Mouse (Mus musculus) stomach, postnatal 0 days (tissue): ENCODE data around the gene Spint2. TPM values are rescaled to one million over a fixed set of nuclear protein-coding genes. Genes with fewer than 3 reads are reported as not detected.

Experiments
- ATAC-seq: fragments of 200-750 bp; cut with Nextera tagmentation; 2 replicates; pipeline ENCODE4 v1.8.0; 2017; ENCODE audit not compliant: low FRiP score, low TSS enrichment
- DNase-seq: peaks from one replicate; pipeline ENCODE4 v3.0.0-alpha.2; 2016; ENCODE audit warnings: low spot score
- H3K27ac ChIP-seq: fragments of 300-500 bp; sonication (generic); replicated peaks from 2 replicates; pipeline ENCODE4 v1.5.1; 2014; ENCODE audit warnings: mild to moderate bottlenecking, control low read depth
- H3K27me3 ChIP-seq: fragments of 300-500 bp; sonication (generic); 2 replicates; pipeline ENCODE4 v1.6.1; 2014; ENCODE audit warnings: low read length; ENCODE audit not compliant: control insufficient read depth, insufficient read depth
- H3K36me3 ChIP-seq: fragments of 300-500 bp; sonication (generic); 2 replicates; pipeline ENCODE4 v1.6.1; 2014; ENCODE audit warnings: low read length, mixed read lengths; ENCODE audit not compliant: control insufficient read depth, insufficient read depth
- H3K4me1 ChIP-seq: fragments of 300-500 bp; sonication (generic); replicated peaks from 2 replicates; pipeline ENCODE4 v1.6.1; 2014; ENCODE audit warnings: antibody characterized with exemption; ENCODE audit not compliant: control insufficient read depth, insufficient read depth
- H3K4me2 ChIP-seq: fragments of 300-500 bp; sonication (generic); replicated peaks from 2 replicates; pipeline ENCODE4 v1.6.1; 2014; ENCODE audit warnings: low read depth, mild to moderate bottlenecking, control low read depth, moderate library complexity
- H3K4me3 ChIP-seq: fragments of 300-500 bp; sonication (generic); 2 replicates; pipeline ENCODE4 v1.5.1; 2014; ENCODE audit warnings: low read depth, low read length, control low read depth
- H3K9ac ChIP-seq: fragments of 300-500 bp; sonication (generic); 2 replicates; pipeline ENCODE4 v1.6.1; 2014; ENCODE audit warnings: mild to moderate bottlenecking, low read length, control low read depth, mixed read lengths
- H3K9me3 ChIP-seq: fragments of 300-500 bp; sonication (generic); 2 replicates; pipeline ENCODE4 v1.6.1; 2016; ENCODE audit warnings: low read length; ENCODE audit not compliant: control insufficient read depth
- CTCF ChIP-seq: IDR thresholded peaks from 2 replicates; pipeline ENCODE4 v1.5.1; 2016; ENCODE audit warnings: antibody characterized with exemption, low read depth, mild to moderate bottlenecking, moderate library complexity
- EP300 ChIP-seq: optimal IDR thresholded peaks from 2 replicates; pipeline ENCODE3; 2016; ENCODE audit warnings: antibody characterized with exemption
- WGBS: fragments of 180-500 bp; shearing (Covaris S2); extraction: QIAGEN DNeasy Blood & Tissue Kit; methylation state at CpG from one replicate; pipeline ENCODE4 v1.1.7; 2014; 5-methylcytosine and 5-hydroxymethylcytosine counted together
- polyA plus RNA-seq: library from polyadenylated mRNA; unstranded; fragments of >200 nt; fragmentation: Nextera tagmentation; extraction: Ambion mirVana; gene quantifications from 2 replicates; pipeline ENCODE4 v1.2.1, GENCODE M21; 2015

Gene Spint2
- polyA plus RNA-seq, 1 experiment from 2014 or later, result 638 TPM

- ATAC-seq (peak; percentile 66), DNase-seq (peak; percentile 61)
- Histone ChIP-seq H3K4me1 (no peaks in the 10 kb centered on the region), H3K4me3 (no peak overlapping the region), H3K4me2 (no peak overlapping the region), H3K9me3 (no peaks in the 10 kb centered on the region), H3K9ac (no peak overlapping the region), H3K27me3 (no peaks in the 10 kb centered on the region), H3K27ac (peak overlapping the region; percentile 74), H3K36me3 (no peaks in the 10 kb centered on the region; the same call in 1 of the 2 replicates)
- TF ChIP-seq EP300, result no peak
- no peak for TF ChIP-seq CTCF
- 31% methylated on average over 5 of the region's 5 CpGs for WGBS
These were observed 27.9 kb downstream of the Spint2 start for GRCm38 (mm10) chr7:29253842-29254241.

- Histone ChIP-seq H3K4me3 (no peak overlapping the region), H3K4me1 (no peaks in the 10 kb centered on the region), H3K27ac (peak overlapping the region; percentile 79), H3K36me3 (no peaks in the 10 kb centered on the region), H3K9ac (no peak overlapping the region), H3K27me3 (no peaks in the 10 kb centered on the region), H3K4me2 (no peak overlapping the region), H3K9me3 (no peaks in the 10 kb centered on the region)
- ATAC-seq (peak; percentile 80), DNase-seq (peak; percentile 89)
- WGBS, result 47% methylated on average over 3 of the region's 3 CpGs
- TF ChIP-seq EP300, result no peak
- TF ChIP-seq CTCF, result no peak
These were observed 30.5 kb downstream of the Spint2 start for GRCm38 (mm10) chr7:29251166-29251565.

DNA sequence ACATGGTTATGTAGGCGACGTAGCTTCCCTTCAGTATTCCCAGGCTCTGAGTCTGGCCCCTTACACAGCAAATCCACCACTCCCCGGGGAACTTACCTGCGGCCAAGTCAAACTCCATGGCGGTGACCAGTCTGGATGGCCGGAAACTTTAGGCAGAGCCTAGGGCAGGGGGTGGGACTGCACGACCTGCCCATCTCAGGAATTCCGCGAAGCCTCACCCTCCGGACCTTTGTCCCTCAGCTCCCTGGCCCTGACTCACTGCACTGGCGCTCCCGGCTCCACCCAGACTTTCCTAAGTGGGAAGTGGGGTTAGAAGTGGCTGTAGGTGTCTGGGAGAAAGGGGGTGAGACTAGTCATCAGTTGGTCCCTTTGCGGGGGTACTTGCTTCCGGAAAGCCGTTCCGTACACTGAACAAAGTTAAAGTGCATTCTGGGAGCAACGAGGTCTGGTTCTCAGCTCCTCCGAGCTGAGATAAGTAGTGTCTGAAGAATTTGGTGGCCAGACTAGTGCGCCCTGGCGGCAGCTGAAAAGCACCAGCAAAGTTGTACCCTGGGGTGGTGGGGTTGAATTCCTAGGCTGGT is 33.4 kb downstream of the Spint2 start, which contains the start of gene 2200002D01Rik:
TSS of gene 2200002D01Rik (minus strand) at position 206 of the 581 bp plus-strand sequence.
- Histone ChIP-seq H3K9ac (peak within 1 kb of the TSS; percentile 70), H3K27ac (peak within 1 kb of the TSS; percentile 90), H3K27me3 (no peaks in the 10 kb centered on the region), H3K4me1 (no peaks in the 10 kb centered on the region), H3K9me3 (no peaks in the 10 kb centered on the region), H3K4me2 (peak within 1 kb of the TSS; percentile 46), H3K4me3 (peak within 1 kb of the TSS; percentile 48), H3K36me3 (0 out of 2 replicates have a peak, but pooled peaks cover 2% of the 10 kb centered on the region)
- WGBS, result 30% methylated on average over 20 of the region's 20 CpGs
- TF ChIP-seq CTCF (peak; percentile 47; the same call in 1 of the 2 replicates), EP300 (no peak)
- peak; percentile 91 for DNase-seq
- ATAC-seq, result peak; percentile 85

DNA sequence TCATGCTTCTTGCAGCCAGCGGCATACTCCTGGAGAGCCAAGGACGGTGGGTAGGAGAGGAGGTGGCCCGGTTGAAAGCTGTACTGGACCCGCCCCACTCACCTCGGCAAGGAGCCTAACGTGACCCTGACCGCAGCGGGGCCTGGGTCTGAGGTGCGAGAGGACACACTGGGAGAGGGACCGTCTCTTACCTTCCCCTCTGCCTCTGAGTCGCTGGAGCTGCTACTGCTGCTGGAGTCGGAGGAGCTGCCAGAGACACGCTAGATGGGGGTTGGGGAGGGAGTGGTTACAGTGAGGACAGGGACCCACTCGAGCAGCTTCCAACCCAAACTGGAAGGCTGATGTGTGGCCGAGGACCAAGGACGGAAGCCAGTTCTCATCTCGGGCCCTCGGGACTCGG is 34.0 kb downstream of the Spint2 start:
- 0 out of 2 replicates have a peak, but pooled peaks have one; percentile 8 for ATAC-seq
- no peaks in the 10 kb centered on the region for H3K27me3 ChIP-seq
- H3K9ac ChIP-seq, result peak overlapping the region; percentile 70
- H3K9me3 ChIP-seq, result no peaks in the 10 kb centered on the region
- DNase-seq, result peak; percentile 47
- peak overlapping the region; percentile 48 for H3K4me3 ChIP-seq
- TF ChIP-seq CTCF (no peak), EP300 (no peak)
- 0 out of 2 replicates have a peak, but pooled peaks cover 2% of the 10 kb centered on the region for H3K36me3 ChIP-seq
- no peaks in the 10 kb centered on the region for H3K4me1 ChIP-seq
- WGBS, result 26% methylated on average over 19 of the region's 19 CpGs
- peak overlapping the region; percentile 46 for H3K4me2 ChIP-seq
- H3K27ac ChIP-seq, result peak overlapping the region; percentile 90

DNA sequence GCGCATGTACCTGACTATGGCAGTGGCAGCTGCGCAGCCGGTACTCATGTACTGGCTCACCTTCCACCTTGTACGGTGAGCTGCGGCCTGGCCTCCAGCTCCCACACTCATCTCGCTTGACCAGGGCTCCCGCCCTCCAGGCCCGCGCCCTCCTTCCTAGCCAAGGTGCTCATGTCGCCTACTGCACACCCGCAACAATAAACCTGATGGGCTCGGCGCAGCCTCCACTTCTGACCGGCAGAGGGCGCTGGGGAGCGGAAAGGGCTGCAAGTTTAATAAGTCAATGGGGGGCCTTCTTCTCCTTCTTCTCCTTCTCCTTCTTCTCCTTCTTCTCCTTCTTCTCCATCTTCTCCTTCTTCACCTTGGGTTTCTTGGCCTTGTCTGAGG is 34.4 kb downstream of the Spint2 start:
- peak; percentile 91 for DNase-seq
- no peak; the same call in 1 of the 2 replicates for ATAC-seq
- no peaks in the 10 kb centered on the region for H3K9me3 ChIP-seq
- no peaks in the 10 kb centered on the region for H3K4me1 ChIP-seq
- H3K27me3 ChIP-seq, result no peaks in the 10 kb centered on the region
- peak overlapping the region; percentile 46 for H3K4me2 ChIP-seq
- TF ChIP-seq CTCF (peak; percentile 96), EP300 (no peak)
- 31% methylated on average over 16 of the region's 16 CpGs for WGBS
- 0 out of 2 replicates have a peak, but pooled peaks cover 2% of the 10 kb centered on the region for H3K36me3 ChIP-seq
- H3K27ac ChIP-seq, result peak overlapping the region; percentile 90
- H3K4me3 ChIP-seq, result peak overlapping the region; percentile 48
- peak overlapping the region; percentile 70 for H3K9ac ChIP-seq

GRCm38 (mm10) chr7:29246619-29247313 is 34.9 kb downstream of the Spint2 start:
- DNase-seq, result no peak
- Histone ChIP-seq H3K4me1 (no peaks in the 10 kb centered on the region), H3K27ac (peak overlapping the region; percentile 35; the same call in 1 of the 2 replicates), H3K27me3 (no peaks in the 10 kb centered on the region), H3K9ac (0 out of 2 replicates have a peak overlapping the region, but pooled peaks have one; percentile 38), H3K36me3 (0 out of 2 replicates have a peak, but pooled peaks cover 2% of the 10 kb centered on the region), H3K4me3 (peak overlapping the region; percentile 48), H3K4me2 (peak overlapping the region; percentile 46), H3K9me3 (no peaks in the 10 kb centered on the region)
- no peak for ATAC-seq
- 76% methylated on average over 21 of the region's 21 CpGs for WGBS
- TF ChIP-seq CTCF (no peak), EP300 (no peak)
